Mouse (Mus musculus) MEL (cell line): ENCODE measurements at regions not wholly inside any gene's neighbourhood (a gene's known extent, or its start where the extent isn't known, plus 50 kb on each side); places are given as distances from the start of the nearest gene placed in this dataset.

Source experiments
- DNase-seq: peaks from one replicate; pipeline ENCODE4 v3.0.0; 2011; ENCODE audit warnings: low read depth, low spot score
- H3K27ac ChIP-seq: 2 replicates; pipeline ENCODE4 v1.5.1; 2012; ENCODE audit warnings: low read depth, mild to moderate bottlenecking, control low read depth, low read length, moderate library complexity; ENCODE audit not compliant: control insufficient read depth
- H3K27me3 ChIP-seq, 2 experiments: fragments of 150-350 bp in 1 of 2; sonication (generic) in 1 of 2; 2 replicates each; pipeline ENCODE4 v1.6.1; 2012; ENCODE audit warnings: low read length in 2 of 2, mild to moderate bottlenecking in 2 of 2, improper control_type of control experiment in 1 of 2, moderate library complexity in 1 of 2; ENCODE audit not compliant: insufficient read depth in 2 of 2, control insufficient read depth in 1 of 2
- H3K36me3 ChIP-seq, 2 experiments: 2 replicates each; pipeline ENCODE4 v1.6.1; 2012 to 2014; ENCODE audit warnings: low read length in 2 of 2, improper control_type of control experiment in 1 of 2, inconsistent platforms in 1 of 2, mild to moderate bottlenecking in 1 of 2; ENCODE audit not compliant: insufficient read depth in 2 of 2, control insufficient read depth in 1 of 2
- H3K4me1 ChIP-seq, 2 experiments: fragments of 150-350 bp in 1 of 2; sonication (generic) in 1 of 2; 2 replicates each; pipeline ENCODE4 v1.6.1; 2012; ENCODE audit warnings: low read length in 2 of 2, improper control_type of control experiment in 1 of 2, mild to moderate bottlenecking in 1 of 2; ENCODE audit not compliant: insufficient read depth in 2 of 2, control insufficient read depth in 1 of 2
- H3K4me3 ChIP-seq, 2 experiments: fragments of 150-350 bp in 1 of 2; sonication (generic) in 1 of 2; 2 replicates each; pipeline ENCODE4 v1.5.1; 2012; ENCODE audit warnings: low read depth in 2 of 2, low read length in 2 of 2, mild to moderate bottlenecking in 2 of 2, moderate library complexity in 2 of 2, control low read depth in 1 of 2, improper control_type of control experiment in 1 of 2; ENCODE audit not compliant: control insufficient read depth in 1 of 2, insufficient read depth in 1 of 2
- H3K79me2 ChIP-seq: 2 replicates; pipeline ENCODE4 v1.6.1; 2012; ENCODE audit warnings: mild to moderate bottlenecking, low read length, moderate library complexity; ENCODE audit not compliant: control insufficient read depth, poor library complexity, insufficient read depth
- H3K9ac ChIP-seq: 2 replicates; pipeline ENCODE4 v1.6.1; 2012; ENCODE audit warnings: low read depth, mild to moderate bottlenecking, control low read depth, low read length, moderate library complexity; ENCODE audit not compliant: control insufficient read depth, poor library complexity, severe bottlenecking
- H3K9me3 ChIP-seq: fragments of 150-350 bp; sonication (generic); replicated peaks from 2 replicates; pipeline ENCODE4 v1.6.1; 2012; ENCODE audit warnings: mild to moderate bottlenecking, low read length, improper control_type of control experiment, moderate library complexity; ENCODE audit not compliant: insufficient read depth
- CHD1 ChIP-seq: IDR thresholded peaks from 2 replicates; pipeline ENCODE4 v1.6.1; 2012; ENCODE audit warnings: low read depth, mild to moderate bottlenecking, inconsistent platforms, low read length, improper control_type of control experiment
- CTCF ChIP-seq, 3 experiments: IDR thresholded peaks in 2 of 3; conservative IDR thresholded peaks in 1 of 3; 2 replicates each; pipeline ENCODE4 v1.5.1; 2011 to 2012; ENCODE audit warnings: low read length in 3 of 3, low read depth in 2 of 3, mild to moderate bottlenecking in 2 of 3, improper control_type of control experiment in 1 of 3, inconsistent platforms in 1 of 3, mixed read lengths in 1 of 3, moderate library complexity in 1 of 3; ENCODE audit not compliant: control insufficient read depth in 1 of 3, insufficient read depth in 1 of 3, poor library complexity in 1 of 3, severe bottlenecking in 1 of 3
- E2F4 ChIP-seq: IDR thresholded peaks from 2 replicates; pipeline ENCODE4 v1.6.1; 2011; ENCODE audit warnings: low read depth, low read length, improper control_type of control experiment, borderline replicate concordance
- EP300 ChIP-seq, 2 experiments: IDR thresholded peaks; 2 replicates each; pipeline ENCODE4 v1.6.1; 2011; ENCODE audit warnings: improper control_type of control experiment in 2 of 2, low read length in 2 of 2, low read depth in 1 of 2, mild to moderate bottlenecking in 1 of 2
- ETS1 ChIP-seq: IDR thresholded peaks from 2 replicates; pipeline ENCODE4 v1.6.1; 2012; ENCODE audit warnings: low read depth, mild to moderate bottlenecking, inconsistent platforms, low read length, improper control_type of control experiment, moderate library complexity
- GABPA ChIP-seq: IDR thresholded peaks from 2 replicates; pipeline ENCODE4 v1.6.1; 2012; ENCODE audit warnings: low read depth, mild to moderate bottlenecking, inconsistent platforms, low read length, improper control_type of control experiment, moderate library complexity
- GATA1 ChIP-seq: IDR thresholded peaks from 2 replicates; pipeline ENCODE4 v1.6.1; 2011; ENCODE audit warnings: low read depth, low read length, improper control_type of control experiment
- JUND ChIP-seq: IDR thresholded peaks from 2 replicates; pipeline ENCODE4 v1.6.1; 2011; ENCODE audit warnings: low read depth, mild to moderate bottlenecking, improper control_type of control experiment, low read length
- MAFK ChIP-seq: IDR thresholded peaks from 2 replicates; pipeline ENCODE4 v1.6.1; 2011; ENCODE audit warnings: low read depth, mild to moderate bottlenecking, low read length, improper control_type of control experiment, borderline replicate concordance
- MAX ChIP-seq: IDR thresholded peaks from 2 replicates; pipeline ENCODE4 v1.6.1; 2011; ENCODE audit warnings: low read length, improper control_type of control experiment
- MEF2A ChIP-seq: IDR thresholded peaks from 2 replicates; pipeline ENCODE4 v1.6.1; 2014; ENCODE audit warnings: low read depth, mild to moderate bottlenecking, inconsistent platforms, low read length, improper control_type of control experiment; ENCODE audit not compliant: poor library complexity, insufficient replicate concordance, severe bottlenecking; ENCODE audit errors: extremely low read depth
- MXI1 ChIP-seq: IDR thresholded peaks from 2 replicates; pipeline ENCODE4 v1.6.1; 2011; ENCODE audit warnings: mild to moderate bottlenecking, low read depth, low read length, improper control_type of control experiment
- MYB ChIP-seq: IDR thresholded peaks from 2 replicates; pipeline ENCODE4 v1.6.1; 2011; ENCODE audit warnings: mild to moderate bottlenecking, low read depth, low read length, improper control_type of control experiment
- MYC ChIP-seq: IDR thresholded peaks from 2 replicates; pipeline ENCODE4 v1.6.1; 2011; ENCODE audit warnings: low read depth, mild to moderate bottlenecking, low read length, improper control_type of control experiment, moderate library complexity
- POLR2A ChIP-seq, 2 experiments: IDR thresholded peaks; 2 replicates each; pipeline ENCODE4 v1.6.1; 2011 to 2012; ENCODE audit warnings: low read length in 2 of 2, mild to moderate bottlenecking in 2 of 2, control low read depth in 1 of 2, improper control_type of control experiment in 1 of 2, low read depth in 1 of 2, moderate library complexity in 1 of 2; ENCODE audit not compliant: control insufficient read depth in 1 of 2, insufficient read depth in 1 of 2, poor library complexity in 1 of 2
- POLR2AphosphoS2 ChIP-seq: IDR thresholded peaks from 2 replicates; pipeline ENCODE4 v1.6.1; 2011; ENCODE audit warnings: low read length, improper control_type of control experiment
- RCOR1 ChIP-seq: IDR thresholded peaks from 2 replicates; pipeline ENCODE4 v1.6.1; 2012; ENCODE audit warnings: low read depth, mild to moderate bottlenecking, inconsistent platforms, low read length, improper control_type of control experiment
- SIN3A ChIP-seq: IDR thresholded peaks from 2 replicates; pipeline ENCODE4 v1.6.1; 2012; ENCODE audit warnings: low read length, improper control_type of control experiment, inconsistent platforms
- SMC3 ChIP-seq: IDR thresholded peaks from 2 replicates; pipeline ENCODE4 v1.6.1; 2011; ENCODE audit warnings: low read depth, low read length, improper control_type of control experiment
- TAL1 ChIP-seq: IDR thresholded peaks from 2 replicates; pipeline ENCODE4 v1.6.1; 2012; ENCODE audit warnings: mild to moderate bottlenecking, inconsistent platforms, low read length, moderate library complexity, mixed read lengths
- UBTF ChIP-seq: IDR thresholded peaks from 2 replicates; pipeline ENCODE4 v1.6.1; 2012; ENCODE audit warnings: low read depth, mild to moderate bottlenecking, inconsistent platforms, low read length, improper control_type of control experiment, moderate library complexity, borderline replicate concordance; ENCODE audit not compliant: insufficient read depth
- USF1 ChIP-seq: IDR thresholded peaks from 2 replicates; pipeline ENCODE4 v1.6.1; 2014; ENCODE audit warnings: low read depth, mild to moderate bottlenecking, inconsistent platforms, low read length, improper control_type of control experiment, moderate library complexity
- USF2 ChIP-seq, 2 experiments: IDR thresholded peaks; 2 replicates each; pipeline ENCODE4 v1.6.1; 2011 to 2012; ENCODE audit warnings: improper control_type of control experiment in 2 of 2, low read length in 2 of 2, borderline replicate concordance in 1 of 2, inconsistent platforms in 1 of 2, low read depth in 1 of 2, mild to moderate bottlenecking in 1 of 2; ENCODE audit not compliant: insufficient read depth in 1 of 2
- ZC3H11A ChIP-seq: IDR thresholded peaks from 2 replicates; pipeline ENCODE4 v1.6.1; 2012; ENCODE audit warnings: low read depth, mild to moderate bottlenecking, inconsistent platforms, low read length, improper control_type of control experiment
- ZNF384 ChIP-seq: IDR thresholded peaks from 2 replicates; pipeline ENCODE4 v1.6.1; 2012; ENCODE audit warnings: low read depth, mild to moderate bottlenecking, inconsistent platforms, low read length, improper control_type of control experiment

GRCm38 (mm10) chr10:84110372-84110985, 329.9 kb downstream of the Nuak1 start:
- no peak overlapping the region for H3K27ac ChIP-seq
- no peak for DNase-seq

DNA sequence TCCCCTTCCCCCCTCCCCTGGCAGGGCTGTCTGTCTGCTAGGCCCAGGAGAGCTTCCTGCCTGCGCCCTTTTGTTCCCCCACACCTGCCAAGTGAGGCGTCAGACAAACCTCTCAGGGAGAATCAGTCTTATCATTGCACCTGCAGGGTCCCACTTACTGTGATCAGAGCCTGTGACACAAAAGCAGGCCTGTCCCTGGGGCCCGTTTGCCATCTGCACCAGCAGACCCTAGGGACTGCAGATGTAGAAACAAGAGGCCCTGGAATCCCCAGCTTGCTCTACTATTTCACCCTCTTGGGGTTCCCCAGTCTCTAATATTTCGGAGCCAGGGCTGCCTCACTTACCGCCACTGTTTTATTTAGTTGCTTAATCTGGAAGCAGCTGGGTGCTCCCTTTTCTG, 328.9 kb downstream of the Nuak1 start:
- H3K4me3 ChIP-seq: no peak overlapping the region
- TF ChIP-seq POLR2A (IDR thresholded peaks at IDR 0.05; ENCODE audit: control insufficient read depth in 1 of 2, insufficient read depth in 1 of 2, low read depth in 1 of 2, low read length in 2 of 2, poor library complexity in 1 of 2) (no peak), SMC3 (no peak), CTCF (IDR thresholded peaks at IDR 0.05 in 2 of 3, conservative IDR thresholded peaks at IDR 0.05 in 1 of 3; ENCODE audit: control insufficient read depth in 1 of 3, insufficient read depth in 1 of 3, low read depth in 2 of 3, low read length in 3 of 3, poor library complexity in 1 of 3, severe bottlenecking in 1 of 3) (no peak), JUND (no peak), MEF2A (no peak), ETS1 (no peak), TAL1 (no peak), MXI1 (no peak), MAX (no peak), GABPA (no peak), RCOR1 (no peak), USF2 (IDR thresholded peaks at IDR 0.05; ENCODE audit: borderline replicate concordance in 1 of 2, insufficient read depth in 1 of 2, low read depth in 1 of 2, low read length in 2 of 2) (no peak), ZNF384 (no peak)
- no peak for DNase-seq
- H3K27ac ChIP-seq: no peak overlapping the region
- no peaks in the 10 kb centered on the region; a peak in 1 of 4 replicates for H3K27me3 ChIP-seq
- no peaks in the 10 kb centered on the region for H3K4me1 ChIP-seq
- no peaks in the 10 kb centered on the region for H3K79me2 ChIP-seq
- no peaks in the 10 kb centered on the region for H3K36me3 ChIP-seq
- no peak overlapping the region for H3K9ac ChIP-seq
- no peaks in the 10 kb centered on the region for H3K9me3 ChIP-seq

More at GRCm38 (mm10) chr10:84110372-84110985, 329.9 kb downstream of the Nuak1 start:
- no peak for TF ChIP-seq MAFK
- TF ChIP-seq RCOR1: no peak
- TF ChIP-seq E2F4: no peak
- TF ChIP-seq MYB: no peak
- no peak for TF ChIP-seq SIN3A
- no peak for TF ChIP-seq GATA1
- no peak for TF ChIP-seq UBTF
- TF ChIP-seq EP300 (IDR thresholded peaks at IDR 0.05; ENCODE audit: low read depth in 1 of 2, low read length in 2 of 2): no peak
- TF ChIP-seq ZNF384: no peak
- TF ChIP-seq JUND: no peak
- no peak for TF ChIP-seq ZC3H11A
- no peak for TF ChIP-seq USF1
- TF ChIP-seq MYC: no peak
- TF ChIP-seq POLR2AphosphoS2: no peak
- TF ChIP-seq CHD1: no peak
- no peaks in the 10 kb centered on the region for H3K9me3 ChIP-seq
- no peaks in the 10 kb centered on the region for H3K4me1 ChIP-seq
- H3K4me3 ChIP-seq: no peak overlapping the region
- H3K27me3 ChIP-seq: no peaks in the 10 kb centered on the region
- H3K79me2 ChIP-seq: no peaks in the 10 kb centered on the region
- H3K9ac ChIP-seq: no peak overlapping the region
- H3K36me3 ChIP-seq: no peaks in the 10 kb centered on the region
